ENCODE assay signal across 7 mouse cellular contexts in genomic region chr17:24850065-24850772, GRCm38 (mm10). TPM values are rescaled to one million over a fixed set of nuclear protein-coding genes. Genes with fewer than 3 reads are reported as not detected.
DNase-seq lines count a peak whose midpoint lies in the region; ATAC-seq lines count a peak whose summit lies in the region.

TSS of gene Fahd1 (minus strand) at chr17:24850364.

- peak within 1 kb of the TSS; percentile 87 for H3K4me2 ChIP-seq in embryonic facial prominence, embryonic 12.5 days (replicated peaks)
- H3K4me2 ChIP-seq in limb, embryonic 11.5 days (ENCODE audit: low read depth, severe bottlenecking): peak within 1 kb of the TSS; percentile 87
- peak within 1 kb of the TSS; percentile 92 for H3K4me2 ChIP-seq in midbrain, embryonic 14.5 days (ENCODE audit: low read length)

- H3K27me3 ChIP-seq in embryonic facial prominence, embryonic 12.5 days: peaks cover 10% of the 10 kb centered on the region; the same call in 1 of the 2 replicates
- H3K27me3 ChIP-seq in limb, embryonic 11.5 days (ENCODE audit: control insufficient read depth, insufficient read depth, low read length): 0 out of 2 replicates have a peak, but pooled peaks cover 6% of the 10 kb centered on the region
- no peaks in the 10 kb centered on the region; the same call in 1 of the 2 replicates for H3K27me3 ChIP-seq in midbrain, embryonic 14.5 days (ENCODE audit: control insufficient read depth, insufficient read depth, low read length)

- H3K36me3 ChIP-seq in embryonic facial prominence, embryonic 12.5 days: peaks cover 13% of the 10 kb centered on the region
- H3K36me3 ChIP-seq in limb, embryonic 11.5 days (ENCODE audit: control insufficient read depth, insufficient read depth, low read length): no peaks in the 10 kb centered on the region
- H3K36me3 ChIP-seq in midbrain, embryonic 14.5 days (ENCODE audit: control insufficient read depth, insufficient read depth, low read length): peaks cover 18% of the 10 kb centered on the region

- peak within 1 kb of the TSS; percentile 77 for H3K4me3 ChIP-seq in embryonic facial prominence, embryonic 12.5 days
- H3K4me3 ChIP-seq in limb, embryonic 11.5 days (ENCODE audit: low read depth, low read length): peak within 1 kb of the TSS; percentile 67
- peak within 1 kb of the TSS; percentile 74 for H3K4me3 ChIP-seq in midbrain, embryonic 14.5 days (replicated peaks; ENCODE audit: low read depth, low read length)

- peaks cover 14% of the 10 kb centered on the region for H3K4me1 ChIP-seq in embryonic facial prominence, embryonic 12.5 days
- H3K4me1 ChIP-seq in limb, embryonic 11.5 days (ENCODE audit: control insufficient read depth, insufficient read depth, low read length): peaks cover 3% of the 10 kb centered on the region; the same call in 1 of the 2 replicates
- H3K4me1 ChIP-seq in midbrain, embryonic 14.5 days (ENCODE audit: control insufficient read depth, insufficient read depth, low read length): peaks cover 17% of the 10 kb centered on the region

- ATAC-seq in embryonic facial prominence, embryonic 12.5 days (ENCODE audit: insufficient number of reproducible peaks, insufficient read depth, low FRiP score, low TSS enrichment): peak; percentile 100
- ATAC-seq in limb, embryonic 11.5 days (ENCODE audit: insufficient number of reproducible peaks, low FRiP score, low TSS enrichment, low read depth): peak; percentile 99
- peak; percentile 100 for ATAC-seq in midbrain, embryonic 14.5 days (ENCODE audit: low FRiP score, low TSS enrichment)

- H3K27ac ChIP-seq in embryonic facial prominence, embryonic 12.5 days: peak within 1 kb of the TSS; percentile 87
- peak within 1 kb of the TSS; percentile 81 for H3K27ac ChIP-seq in limb, embryonic 11.5 days (replicated peaks; ENCODE audit: low read depth, low read length)
- H3K27ac ChIP-seq in midbrain, embryonic 14.5 days (replicated peaks; ENCODE audit: low read depth, low read length): peak within 1 kb of the TSS; percentile 81

- peak; percentile 91 for DNase-seq in adrenal gland, postnatal 25 days
- DNase-seq in heart, adult 11 months: peak; percentile 100
- DNase-seq in kidney, adult 18-20 months: peak; percentile 97
- peak; percentile 95 for DNase-seq in limb, embryonic 11.5 days (ENCODE audit: low spot score)
- peak; percentile 97 for DNase-seq in midbrain, embryonic 14.5 days
- DNase-seq in spleen, adult 18-20 months: peak; percentile 86 to 90

- no peaks in the 10 kb centered on the region for H3K9me3 ChIP-seq in embryonic facial prominence, embryonic 12.5 days
- H3K9me3 ChIP-seq in limb, embryonic 11.5 days (ENCODE audit: control insufficient read depth, low read length): no peaks in the 10 kb centered on the region
- H3K9me3 ChIP-seq in midbrain, embryonic 14.5 days (ENCODE audit: control insufficient read depth, low read length): no peaks in the 10 kb centered on the region

- peak within 1 kb of the TSS; percentile 66 for H3K9ac ChIP-seq in embryonic facial prominence, embryonic 12.5 days
- peak within 1 kb of the TSS; percentile 72 for H3K9ac ChIP-seq in limb, embryonic 11.5 days (ENCODE audit: low read length)
- peak within 1 kb of the TSS; percentile 59 for H3K9ac ChIP-seq in midbrain, embryonic 14.5 days (replicated peaks; ENCODE audit: low read length)

- under 1% methylated on average over 58 of the region's 58 CpGs for WGBS in embryonic facial prominence, embryonic 12.5 days
- under 1% methylated on average over 58 of the region's 58 CpGs for WGBS in limb, embryonic 11.5 days
- under 1% methylated on average over 58 of the region's 58 CpGs for WGBS in midbrain, embryonic 14.5 days

RNA-seq across cellular contexts. Expression of gene Fahd1, which starts in this region (rescaled TPM):
- 34.6 and 35.5 TPM in 2 replicates for total RNA-seq in adrenal gland, postnatal 25 days (2021)
- polyA plus RNA-seq in embryonic facial prominence, embryonic 12.5 days (2016; fragmentation: Nextera tagmentation; extraction: Ambion mirVana): 21.3 and 23.2 TPM in 2 replicates
- polyA plus RNA-seq in limb, embryonic 11.5 days (2014; fragmentation: Nextera tagmentation; extraction: Ambion mirVana): 16.6 and 18.5 TPM in 2 replicates
- 18.0 and 18.9 TPM in 2 replicates for polyA plus RNA-seq in midbrain, embryonic 14.5 days (2014; fragmentation: Nextera tagmentation; extraction: Ambion mirVana)

Comparison
In these comparisons a context has a peak if more than half of its experiments do, and no peak if none do; other contexts are left out.
1. Peak in every context shown above with its lines: DNase-seq, ATAC-seq, H3K4me3 ChIP-seq and H3K27ac ChIP-seq.